ENCODE assay signal across 23 mouse cellular contexts in the genomic region with DNA sequence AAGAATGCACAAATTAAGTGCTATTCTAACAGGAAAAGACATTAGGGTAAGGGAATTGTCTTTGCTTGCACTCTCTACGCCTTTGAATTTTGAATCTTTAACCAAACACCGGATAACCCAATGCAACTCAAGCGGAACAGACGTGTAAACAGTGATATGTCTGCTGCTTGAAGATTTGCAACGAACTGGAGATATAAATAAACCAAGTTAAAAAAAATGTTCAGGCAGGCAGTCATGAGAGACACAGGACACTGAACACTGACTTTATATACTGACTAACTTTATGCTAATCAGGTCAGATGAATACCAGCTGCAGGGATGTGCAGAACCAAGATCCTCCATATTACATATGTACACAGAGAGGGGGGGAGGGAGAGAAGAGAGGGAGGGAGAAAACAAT.
DNase-seq lines count a peak whose midpoint lies in the region; ATAC-seq and TF ChIP-seq lines count a peak whose summit lies in the region.
"Had no signal": no experiment of that assay in that cellular context is flagged by ENCODE, and none has a peak within 500 bp of the region (broad histone marks: within the 10 kb centered on the region; RNA-seq: fewer than 3 reads in every experiment).

No protein-coding gene starts in this region.

- DNase-seq in kidney, adult 2 months: no peak
- no peak for DNase-seq in lung, adult 2 months
- peak; percentile 70 for DNase-seq in lung, postnatal 0 days (ENCODE audit: low spot score)
- peak; percentile 6 for DNase-seq in yolk sac, embryonic 10.5 days (ENCODE audit: low spot score)
- DNase-seq in adrenal gland, adult 2 months: no peak
- DNase-seq: adrenal gland, postnatal 25 days; cerebellum, postnatal 10 days; gastrocnemius, adult 2 months; heart, postnatal 4 days; kidney, postnatal 14 days; thymus, adult 2 months; thymus, postnatal 4 days had no signal

- no peaks in the 10 kb centered on the region for H3K27me3 ChIP-seq in kidney, embryonic 16.5 days (ENCODE audit: insufficient read depth, low read length)
- H3K27me3 ChIP-seq in kidney, adult 2 months (replicated peaks; ENCODE audit: control insufficient read depth, insufficient read depth, low read length): no peaks in the 10 kb centered on the region
- no peaks in the 10 kb centered on the region for H3K27me3 ChIP-seq in lung, embryonic 16.5 days (ENCODE audit: control insufficient read depth, insufficient read depth, low read depth, low read length)
- no peaks in the 10 kb centered on the region for H3K27me3 ChIP-seq in lung, postnatal 0 days (replicated peaks; ENCODE audit: insufficient read depth, low read length)
- H3K27me3 ChIP-seq: embryonic facial prominence, embryonic 12.5 days; forebrain, embryonic 13.5 days; limb, embryonic 12.5 days had no signal

- no peaks in the 10 kb centered on the region for H3K36me3 ChIP-seq in kidney, embryonic 16.5 days (ENCODE audit: insufficient read depth, low read length)
- no peaks in the 10 kb centered on the region for H3K36me3 ChIP-seq in kidney, adult 2 months (ENCODE audit: control insufficient read depth, insufficient read depth, low read length)
- H3K36me3 ChIP-seq in lung, embryonic 16.5 days (ENCODE audit: control insufficient read depth, insufficient read depth, low read length): no peaks in the 10 kb centered on the region
- H3K36me3 ChIP-seq in lung, postnatal 0 days (ENCODE audit: insufficient read depth, low read length): no peaks in the 10 kb centered on the region
- H3K36me3 ChIP-seq: embryonic facial prominence, embryonic 12.5 days; limb, embryonic 12.5 days had no signal

- TF ChIP-seq POLR2A in kidney, adult 2 months (IDR thresholded peaks at IDR 0.05; ENCODE audit: low read depth, low read length): no peak
- TF ChIP-seq POLR2A in lung, adult 2 months (IDR thresholded peaks at IDR 0.05; ENCODE audit: borderline replicate concordance, extremely low read depth, low read depth, low read length): no peak

- H3K9me3 ChIP-seq in kidney, embryonic 16.5 days (ENCODE audit: low read length): no peaks in the 10 kb centered on the region
- H3K9me3 ChIP-seq in lung, embryonic 16.5 days (ENCODE audit: control insufficient read depth, low read length): no peaks in the 10 kb centered on the region
- H3K9me3 ChIP-seq in lung, postnatal 0 days (ENCODE audit: low read length): no peaks in the 10 kb centered on the region
- H3K9me3 ChIP-seq: embryonic facial prominence, embryonic 12.5 days; forebrain, embryonic 13.5 days; limb, embryonic 12.5 days had no signal

- no peak overlapping the region for H3K9ac ChIP-seq in kidney, embryonic 16.5 days (replicated peaks; ENCODE audit: low read length)
- H3K9ac ChIP-seq in lung, embryonic 16.5 days (ENCODE audit: low read length): no peak overlapping the region
- no peak overlapping the region for H3K9ac ChIP-seq in lung, postnatal 0 days (replicated peaks; ENCODE audit: low read depth)
- H3K9ac ChIP-seq: embryonic facial prominence, embryonic 12.5 days; forebrain, embryonic 13.5 days; hindbrain, embryonic 14.5 days; limb, embryonic 12.5 days; liver, embryonic 14.5 days had no signal

- no peak overlapping the region for H3K27ac ChIP-seq in kidney, embryonic 16.5 days (ENCODE audit: low read length)
- no peak overlapping the region for H3K27ac ChIP-seq in kidney, adult 2 months (ENCODE audit: insufficient read depth, low read depth, low read length)
- peak overlapping the region; percentile 43 for H3K27ac ChIP-seq in lung, embryonic 16.5 days (ENCODE audit: low read length)
- H3K27ac ChIP-seq in lung, postnatal 0 days (ENCODE audit: low read length): no peak overlapping the region
- H3K27ac ChIP-seq: embryonic facial prominence, embryonic 12.5 days; forebrain, embryonic 13.5 days; gastrocnemius, adult 2 months; hindbrain, embryonic 14.5 days; limb, embryonic 12.5 days; liver, embryonic 14.5 days; stomach, postnatal 0 days had no signal

- no peak overlapping the region for H3K4me2 ChIP-seq in kidney, embryonic 16.5 days (replicated peaks; ENCODE audit: low read depth, low read length)
- no peak overlapping the region for H3K4me2 ChIP-seq in lung, embryonic 16.5 days (ENCODE audit: low read depth, low read length)
- no peak overlapping the region for H3K4me2 ChIP-seq in lung, postnatal 0 days (replicated peaks; ENCODE audit: low read depth, low read length)
- H3K4me2 ChIP-seq: embryonic facial prominence, embryonic 12.5 days; forebrain, embryonic 13.5 days; hindbrain, embryonic 14.5 days; limb, embryonic 12.5 days; midbrain, embryonic 11.5 days had no signal

- ATAC-seq in kidney, embryonic 16.5 days (ENCODE audit: low FRiP score, low TSS enrichment): peak; percentile 83
- peak; percentile 84 for ATAC-seq in lung, embryonic 16.5 days (ENCODE audit: low read depth)
- ATAC-seq in lung, postnatal 0 days: peak; percentile 73
- ATAC-seq: forebrain, embryonic 13.5 days; inflammation-experienced regulatory T-cells, adult 6 months had no signal

- 26% methylated on average over 5 of the region's 5 CpGs for WGBS in kidney, embryonic 16.5 days
- 17% methylated on average over 5 of the region's 5 CpGs for WGBS in kidney, adult 2 months
- WGBS in lung, embryonic 16.5 days: 26% methylated on average over 5 of the region's 5 CpGs
- 21% methylated on average over 5 of the region's 5 CpGs for WGBS in lung, adult 2 months
- 24% methylated on average over 5 of the region's 5 CpGs for WGBS in lung, postnatal 0 days

- H3K4me1 ChIP-seq in kidney, embryonic 16.5 days (ENCODE audit: insufficient read depth, low read length): no peaks in the 10 kb centered on the region
- H3K4me1 ChIP-seq in kidney, adult 2 months (ENCODE audit: control insufficient read depth, insufficient read depth, low read length): no peaks in the 10 kb centered on the region
- peaks cover 5% of the 10 kb centered on the region; the same call in 1 of the 2 replicates for H3K4me1 ChIP-seq in lung, embryonic 16.5 days (replicated peaks; ENCODE audit: control insufficient read depth, insufficient read depth, low read length)
- peaks cover 7% of the 10 kb centered on the region for H3K4me1 ChIP-seq in lung, adult 2 months (ENCODE audit: control insufficient read depth, insufficient read depth, low read length)
- 0 out of 2 replicates have a peak, but pooled peaks cover 3% of the 10 kb centered on the region for H3K4me1 ChIP-seq in lung, postnatal 0 days (ENCODE audit: insufficient read depth, low read depth, low read length)
- H3K4me1 ChIP-seq: embryonic facial prominence, embryonic 12.5 days; forebrain, embryonic 13.5 days; limb, embryonic 12.5 days had no signal

- TF ChIP-seq CTCF in kidney, adult 2 months (conservative IDR thresholded peaks at IDR 0.05; ENCODE audit: insufficient read depth, insufficient read length, low read depth, low read length): no peak
- TF ChIP-seq CTCF in lung, adult 2 months (IDR thresholded peaks at IDR 0.05; ENCODE audit: insufficient read depth, low read length): no peak
- no peak for TF ChIP-seq CTCF in lung, postnatal 0 days (IDR thresholded peaks at IDR 0.05)

- peak; percentile 97 for TF ChIP-seq EP300 in lung, postnatal 0 days (IDR thresholded peaks at IDR 0.05)

- no peak overlapping the region for H3K4me3 ChIP-seq in kidney, embryonic 16.5 days (ENCODE audit: low read length)
- no peak overlapping the region for H3K4me3 ChIP-seq in kidney, adult 2 months (ENCODE audit: insufficient read depth, low read depth, low read length)
- H3K4me3 ChIP-seq in lung, embryonic 16.5 days (ENCODE audit: low read length): no peak overlapping the region
- no peak overlapping the region for H3K4me3 ChIP-seq in lung, adult 2 months (replicated peaks; ENCODE audit: extremely low read depth, low read depth, low read length)
- H3K4me3 ChIP-seq in lung, postnatal 0 days (ENCODE audit: low read depth, low read length): no peak overlapping the region
- H3K4me3 ChIP-seq: embryonic facial prominence, embryonic 12.5 days; erythroblast, embryonic 14.5 days; forebrain, embryonic 13.5 days; gastrocnemius, adult 2 months; limb, embryonic 12.5 days had no signal

Comparison
In these comparisons a context has a peak if more than half of its experiments do, and no peak if none do; other contexts are left out.
1. DNase-seq: peak in lung, postnatal 0 days (single experiment) and yolk sac, embryonic 10.5 days (single experiment); none in kidney, adult 2 months (single experiment), lung, adult 2 months (single experiment) and adrenal gland, adult 2 months (single experiment).
2. Peak in every context shown above with its lines, with median percentiles within 50 percentile points of each other: ATAC-seq.